Mouse (Mus musculus) thymus, postnatal 4 days (tissue): ENCODE data around the gene Arsa.
"Not testable (repeated sequence)": the region's sequence is repeated elsewhere in the genome, so short reads cannot be mapped to it uniquely, and the experiment has no call there.

ENCODE experiments used
- DNase-seq: peaks from one replicate; pipeline ENCODE4 v3.0.0; 2021

The Arsa gene

GRCm38 (mm10) chr15:89452906-89453864, 24.0 kb downstream of the Arsa start:
- peak; percentile 84 for DNase-seq

DNA sequence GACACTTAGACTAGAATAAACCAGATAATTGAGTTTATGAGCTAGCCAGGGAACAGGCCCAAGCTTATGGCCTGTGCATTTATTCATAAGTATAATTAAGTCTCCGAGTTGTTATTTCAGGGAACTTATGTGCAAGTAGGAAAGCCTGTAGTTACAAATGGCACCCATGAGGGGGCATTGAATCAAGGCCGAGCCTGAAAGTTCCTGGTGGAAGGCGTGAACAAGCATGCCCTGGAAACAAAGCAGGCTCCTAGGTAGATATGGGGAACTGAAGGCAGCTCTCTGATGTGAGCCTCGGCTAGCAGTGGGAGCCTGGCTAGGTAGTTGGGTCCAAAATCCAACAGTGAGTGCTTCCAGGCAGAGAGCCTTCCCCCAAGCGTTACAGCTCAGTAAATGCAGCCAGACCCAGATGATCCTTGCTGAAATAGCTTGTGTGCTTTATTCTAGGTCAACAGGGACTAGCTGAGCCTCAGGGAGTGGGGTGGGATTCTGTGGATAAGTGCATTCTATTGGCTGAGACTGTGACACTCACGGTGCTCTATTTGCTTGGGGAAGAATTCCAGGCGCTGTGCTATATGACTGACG, 34.6 kb downstream of the Arsa start:
- DNase-seq: no peak

- DNase-seq: no peak
These were observed 41.3 kb downstream of the Arsa start for GRCm38 (mm10) chr15:89435878-89436277.

GRCm38 (mm10) chr15:89434136-89434535, 43.1 kb downstream of the Arsa start:
- no peak for DNase-seq

- no peak for DNase-seq
These were observed 44.3 kb downstream of the Arsa start for GRCm38 (mm10) chr15:89432946-89433345.

DNA sequence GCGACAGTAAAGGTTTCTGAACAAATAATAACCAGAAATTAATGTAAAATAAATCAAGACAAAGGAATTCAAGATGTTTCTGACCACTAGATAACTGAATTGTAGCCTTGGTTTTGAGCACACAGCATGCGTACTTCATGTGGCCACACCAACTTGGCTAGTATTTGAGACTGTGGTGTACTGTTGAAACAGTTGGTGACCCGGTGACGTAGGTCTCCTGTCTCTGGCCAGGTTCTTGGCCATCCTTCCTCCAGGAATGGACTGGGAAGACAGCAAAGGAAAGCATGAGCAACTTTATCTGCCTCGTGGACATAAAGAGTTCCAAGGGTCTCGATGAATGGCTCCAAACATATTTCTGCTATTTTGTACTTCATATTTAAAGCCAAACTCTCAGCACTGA, 45.4 kb downstream of the Arsa start:
- DNase-seq: no peak

- no peak for DNase-seq
These were observed 46.0 kb downstream of the Arsa start for GRCm38 (mm10) chr15:89431271-89431670.

DNA sequence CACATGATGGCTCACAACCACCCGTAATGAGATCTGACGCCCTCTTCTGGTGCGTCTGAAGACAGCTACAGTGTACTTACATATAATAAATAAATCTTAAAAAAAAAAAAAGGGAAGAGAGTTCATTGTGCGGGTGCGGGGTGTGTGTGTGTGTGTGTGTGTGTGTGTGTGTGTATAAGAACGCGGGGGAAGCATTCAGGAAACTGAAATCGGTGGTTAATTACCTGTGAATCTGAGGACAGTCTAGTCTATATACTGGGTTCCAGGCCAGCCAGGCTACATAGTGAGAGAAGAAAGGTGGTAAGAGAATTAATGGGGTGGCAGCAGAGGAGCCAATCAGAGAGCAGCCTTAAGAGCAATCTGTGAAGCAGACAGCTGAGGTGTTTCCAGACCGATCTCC, 46.5 kb downstream of the Arsa start:
- DNase-seq: not testable (repeated sequence)

- no peak for DNase-seq
These were observed 46.9 kb downstream of the Arsa start for GRCm38 (mm10) chr15:89430341-89430740.

- DNase-seq: peak; percentile 93
These were observed 47.6 kb downstream of the Arsa start, which contains the start of the genes C730034F03Rik, Gm44502 and Chkb for GRCm38 (mm10) chr15:89429352-89430221. TSS of gene C730034F03Rik (plus strand) at chr15:89429589. TSS of gene Gm44502 (minus strand) at chr15:89429696. TSS of gene Chkb (minus strand) at chr15:89429908.

DNA sequence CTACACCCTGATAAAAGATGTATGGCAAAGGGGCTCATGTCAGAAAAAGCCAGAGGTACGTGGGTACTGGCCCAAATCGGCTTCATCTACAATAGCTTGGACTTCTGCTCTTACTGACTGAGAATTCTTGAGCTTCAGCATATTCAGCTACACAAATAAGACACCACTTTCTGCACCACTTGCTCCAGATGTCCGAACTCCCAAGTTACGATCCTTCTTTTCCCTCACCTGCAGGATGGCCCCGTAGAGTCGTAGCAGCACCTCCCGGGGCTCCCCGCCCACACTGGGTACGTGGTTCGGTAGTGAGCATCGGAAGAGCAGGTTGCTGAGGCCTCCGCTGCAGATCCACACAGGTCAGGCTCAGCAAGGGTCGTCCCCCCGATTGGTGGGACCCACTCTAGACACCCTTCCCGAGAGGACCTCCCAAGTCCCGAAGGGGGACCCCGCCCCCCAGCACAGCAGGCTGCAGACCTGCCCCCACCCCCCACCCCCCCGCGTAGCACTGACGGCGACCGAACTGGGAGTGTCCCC, 48.3 kb downstream of the Arsa start:
- DNase-seq: no peak

DNA sequence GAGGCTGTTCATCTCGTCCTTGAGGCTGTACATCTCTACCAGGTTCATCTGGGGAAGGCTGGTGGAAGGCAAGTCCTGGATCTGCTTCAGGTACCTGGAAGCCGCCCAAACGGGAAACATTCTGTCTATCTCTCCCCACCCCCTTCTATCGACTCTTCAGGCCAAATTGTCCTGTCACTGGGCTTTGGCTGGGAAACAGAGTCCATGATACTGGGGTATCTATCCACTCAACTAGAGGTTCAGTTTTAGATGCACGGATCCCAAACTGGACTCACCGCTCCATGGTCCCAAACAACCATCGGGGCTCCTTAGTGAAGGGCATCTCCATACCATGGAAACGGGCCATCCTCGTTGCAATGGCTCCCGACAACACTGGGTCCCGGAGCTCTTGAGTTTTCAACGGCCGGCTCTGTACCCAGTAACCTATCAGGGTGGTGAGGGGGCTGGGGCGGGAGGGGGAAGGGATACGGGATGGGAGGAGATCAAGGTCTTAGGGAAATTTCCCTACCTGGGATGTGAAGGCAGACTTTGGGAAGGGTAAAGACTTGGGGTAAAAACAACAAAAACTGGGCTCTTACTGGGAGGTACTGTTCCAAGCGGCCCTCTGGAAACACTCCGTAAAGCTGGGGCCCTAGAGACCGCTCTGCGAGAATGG, 49.0 kb downstream of the Arsa start:
- no peak for DNase-seq

- no peak for DNase-seq
These were observed 50.5 kb downstream of the Arsa start for GRCm38 (mm10) chr15:89426716-89427115.

DNA sequence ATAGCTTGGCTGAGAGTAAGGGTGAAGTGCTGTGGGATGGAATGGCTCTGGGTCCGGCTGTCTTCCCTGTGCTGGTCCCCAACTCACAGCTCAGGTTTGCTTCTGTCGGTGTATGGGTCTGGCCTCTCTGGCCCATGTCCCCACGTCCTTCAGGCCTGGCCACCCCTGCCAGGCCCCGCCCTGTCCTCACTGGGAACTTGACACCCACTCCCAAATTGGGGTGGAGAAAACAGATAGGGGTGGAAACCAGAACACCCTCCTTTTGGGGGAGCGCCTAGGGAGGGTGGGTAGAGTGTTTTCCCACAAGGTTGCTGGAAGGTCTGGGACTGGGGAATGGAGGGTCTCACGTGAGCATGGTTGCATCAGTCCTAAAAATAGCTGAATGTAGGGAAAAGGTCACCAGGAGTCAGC, 51.5 kb downstream of the Arsa start, which contains the start of gene Cpt1b:
Gene Cpt1b (minus strand): TSS at position 153 of the 411 bp plus-strand sequence.
- no peak for DNase-seq

GRCm38 (mm10) chr15:89424621-89425020, 52.6 kb downstream of the Arsa start:
- no peak for DNase-seq
